Mouse (Mus musculus) large intestine, adult 2 months (tissue): ENCODE measurements around the gene Prkag2. TPM values are rescaled to one million over a fixed set of nuclear protein-coding genes. Genes with fewer than 3 reads are reported as not detected.

Experiments
- DNase-seq: peaks from one replicate; pipeline ENCODE4 v3.0.0-alpha.2; 2012; ENCODE audit warnings: low read depth, low spot score
- WGBS: fragments of 180-500 bp; shearing (Covaris S2); methylation state at CpG from one replicate; pipeline ENCODE4 v1.1.7; 2018; 5-methylcytosine and 5-hydroxymethylcytosine counted together
- polyA plus RNA-seq: library from polyadenylated mRNA; depleted of rRNA; stranded (reverse); fragments of >200 nt; gene quantifications from 2 replicates; pipeline ENCODE4 v1.2.3, GENCODE M21; 2012

Prkag2 gene
- polyA plus RNA-seq, 1 experiment: 21.1 TPM

DNA sequence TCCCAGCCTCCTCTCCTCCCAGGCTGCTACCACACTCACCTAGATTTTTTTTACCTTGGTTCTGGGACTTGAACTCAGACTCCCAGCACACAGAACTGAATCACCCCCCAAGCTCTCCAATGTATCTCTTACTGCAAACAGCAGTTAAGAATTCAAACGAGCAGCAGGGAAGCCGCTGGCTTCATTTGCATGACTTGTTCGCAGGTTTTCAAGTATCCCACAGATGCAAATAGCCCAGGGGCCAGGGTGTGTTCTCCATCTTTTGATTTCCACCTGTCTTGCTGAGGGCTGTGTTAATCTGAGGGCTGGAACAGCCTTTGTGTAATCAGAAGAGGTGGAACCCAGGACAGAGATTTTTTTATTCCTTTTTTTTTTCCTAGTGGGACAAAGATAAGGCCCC, 90.7 kb downstream of the Prkag2 start:
- no peak for DNase-seq
- 82% methylated on average over 3 of the region's 3 CpGs for WGBS

DNA sequence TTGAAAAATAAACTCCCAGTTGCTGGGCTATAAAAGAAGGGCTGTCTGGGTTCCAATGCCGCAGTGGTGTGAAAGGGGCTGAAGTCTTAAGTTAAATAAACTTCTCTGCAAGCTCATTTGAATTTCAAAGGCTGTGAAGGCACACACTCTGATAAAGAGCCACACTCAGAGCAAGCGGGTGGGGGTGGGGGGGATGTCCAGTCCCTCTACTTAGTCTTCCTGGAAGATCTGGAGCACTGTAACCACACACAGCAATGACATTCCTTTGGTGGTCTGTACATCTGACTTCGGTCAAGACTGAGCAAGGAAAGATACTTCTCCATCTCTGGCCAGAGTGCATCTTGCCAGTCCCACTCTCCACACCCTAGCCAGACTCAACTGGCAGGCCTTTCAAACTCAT, 91.5 kb downstream of the Prkag2 start:
- 32% methylated on average over 3 of the region's 3 CpGs for WGBS
- no peak for DNase-seq

DNA sequence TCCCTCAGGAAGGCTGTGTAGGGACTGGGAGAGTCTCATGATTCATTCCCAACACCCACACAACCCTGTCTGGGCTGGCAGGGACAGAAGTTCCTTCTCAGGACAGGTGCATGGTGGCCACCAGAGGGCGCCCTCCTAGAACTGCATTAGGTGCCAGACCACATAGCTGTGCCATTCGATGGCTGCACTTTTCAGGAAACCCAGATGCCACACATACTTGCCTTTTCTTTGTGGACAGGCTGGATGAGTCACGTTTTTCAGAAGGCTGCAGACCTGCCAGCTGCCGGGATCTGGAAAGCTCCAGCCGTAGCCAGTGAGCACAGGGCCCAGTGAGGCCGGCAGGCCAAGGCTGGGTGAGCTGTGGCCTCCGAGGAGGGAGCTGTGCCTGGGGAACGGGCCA, 93.6 kb downstream of the Prkag2 start:
- WGBS: 29% methylated on average over 8 of the region's 8 CpGs
- DNase-seq: peak; percentile 57

DNA sequence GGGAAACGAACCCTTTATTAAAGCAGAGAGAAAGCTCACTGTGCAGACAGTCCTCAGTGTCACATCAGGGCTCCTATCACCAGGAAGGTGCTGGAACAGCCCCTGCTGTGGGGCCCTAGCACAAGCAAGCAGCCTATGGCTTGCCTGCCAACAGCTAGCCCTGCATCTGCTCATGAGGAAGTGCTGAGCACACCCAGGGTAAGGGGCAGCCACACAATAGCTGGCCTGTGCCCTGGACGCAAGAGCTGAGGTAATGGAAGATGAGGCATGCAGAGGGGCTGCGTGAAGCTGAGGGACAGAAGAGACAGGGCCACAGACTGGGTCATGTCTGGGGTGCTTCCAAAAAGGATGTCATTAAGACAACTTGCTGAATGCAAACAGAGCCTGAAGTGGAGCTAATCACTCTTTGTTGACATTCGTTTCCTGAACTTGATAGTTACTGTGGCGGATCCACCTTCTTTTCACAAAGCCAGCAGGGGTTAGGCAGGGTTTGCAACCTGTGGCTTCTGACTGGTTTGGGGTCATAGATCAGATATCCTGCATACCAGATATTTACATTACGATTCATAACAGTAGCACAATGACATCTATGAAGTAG, 94.8 kb downstream of the Prkag2 start:
- 22% methylated on average over 6 of the region's 6 CpGs for WGBS
- DNase-seq: no peak

DNA sequence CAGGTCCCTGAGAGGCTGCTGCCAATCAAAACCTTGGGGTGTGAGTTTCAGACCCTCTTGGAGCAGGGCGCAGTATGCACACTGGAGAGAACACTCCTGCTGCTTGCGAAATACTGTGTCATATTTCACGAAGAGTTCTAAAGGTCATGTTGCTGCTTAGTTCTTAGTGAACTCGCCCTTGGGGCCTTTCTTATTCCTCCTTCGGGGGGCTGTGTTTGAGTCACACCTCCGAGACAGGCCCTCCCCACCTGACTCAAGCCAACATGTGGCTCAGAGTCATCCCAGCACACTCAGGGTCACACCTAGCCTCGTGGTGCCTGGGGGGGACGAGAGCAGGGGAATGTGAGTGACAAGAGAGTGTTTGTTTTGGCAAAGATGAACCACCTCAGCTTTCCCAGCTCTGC, 99.0 kb downstream of the Prkag2 start:
- WGBS: 25% methylated on average over 8 of the region's 8 CpGs
- no peak for DNase-seq

DNA sequence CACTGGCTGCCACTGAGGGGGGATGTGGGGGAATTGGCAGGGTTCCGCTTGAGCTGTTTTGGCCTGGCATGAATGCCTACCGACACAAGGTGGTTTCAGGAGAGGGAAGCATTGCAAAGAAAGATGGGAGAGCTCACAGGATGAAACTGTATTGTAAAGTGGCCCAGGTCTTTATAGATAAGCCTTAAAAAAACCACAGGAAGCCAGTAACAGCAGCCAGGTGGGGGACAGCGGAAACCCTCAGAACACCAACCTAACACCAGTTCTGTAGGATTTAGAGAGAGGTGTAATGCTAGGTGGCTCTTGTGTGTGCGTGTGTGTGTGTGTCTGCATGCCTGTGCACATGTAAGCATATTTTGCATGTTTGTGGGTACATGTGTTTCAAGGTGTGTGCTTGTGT, 101.1 kb downstream of the Prkag2 start:
- DNase-seq: no peak
- 90% methylated on average over 4 of the region's 4 CpGs for WGBS

DNA sequence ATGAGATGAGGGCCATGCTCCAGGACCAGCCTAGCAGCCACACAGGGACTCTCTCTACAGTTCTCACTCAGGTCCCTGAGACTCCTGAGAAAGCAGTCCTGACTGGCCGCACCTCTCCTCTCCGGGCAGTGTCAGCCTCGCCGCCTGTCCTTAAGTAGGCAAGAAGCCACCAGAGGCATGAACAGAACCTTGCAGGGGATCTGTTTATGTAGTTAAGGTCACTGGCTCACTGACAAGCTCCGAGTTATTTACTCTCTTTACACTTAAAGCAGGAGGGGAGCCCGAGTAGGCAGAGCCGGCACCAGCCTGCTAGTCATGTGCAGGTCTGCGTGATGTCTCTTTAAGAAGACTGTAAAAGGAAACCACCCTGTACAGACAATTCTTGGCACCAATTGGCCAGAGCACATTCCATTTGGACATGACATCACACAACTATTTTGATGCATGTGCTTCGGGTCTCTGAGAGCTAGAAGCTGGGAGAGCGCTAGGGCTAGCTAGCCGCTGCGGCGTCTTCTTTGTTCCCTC, 104.8 kb downstream of the Prkag2 start:
- DNase-seq: no peak
- WGBS: 21% methylated on average over 13 of the region's 13 CpGs

DNA sequence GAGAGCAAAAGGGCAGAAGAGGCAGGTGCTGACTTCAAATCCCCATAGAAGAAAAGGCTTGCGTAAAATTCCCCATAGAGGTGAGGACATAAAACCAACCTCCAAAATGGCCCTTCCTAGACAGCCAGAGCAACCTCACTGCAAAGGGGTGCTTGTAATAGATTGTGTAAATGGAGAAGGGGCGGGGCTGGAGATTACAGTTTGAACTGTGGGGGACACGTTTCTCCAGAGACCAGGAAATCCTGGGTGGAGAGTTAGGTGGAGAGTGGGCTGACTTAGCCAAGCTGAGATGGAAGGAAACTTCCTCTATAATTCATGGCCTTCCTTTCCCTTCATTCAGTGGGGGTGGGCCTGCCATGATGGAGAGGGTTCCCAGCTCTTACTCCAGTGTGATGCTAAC, 107.3 kb downstream of the Prkag2 start:
- 68% methylated on average over 3 of the region's 3 CpGs for WGBS

DNA sequence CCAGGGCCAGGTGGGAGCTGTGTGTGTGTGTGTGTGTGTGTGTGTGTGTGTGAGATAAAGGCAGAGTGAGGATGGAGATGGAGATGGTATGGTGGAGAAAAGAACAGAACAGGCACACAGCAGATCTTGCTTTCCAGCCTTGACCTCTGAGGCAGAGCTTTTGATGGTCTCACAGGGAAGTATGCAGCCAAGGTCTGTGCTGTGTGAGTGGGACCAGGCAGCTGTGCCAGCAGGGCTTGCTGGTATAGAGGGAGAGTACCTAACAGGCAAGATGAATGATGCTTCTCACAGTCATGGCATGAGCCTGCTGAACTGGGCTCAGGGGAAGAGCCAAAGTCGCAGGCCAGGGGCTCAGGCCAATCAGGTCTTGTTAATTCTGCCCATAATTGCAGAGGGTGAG, 108.9 kb downstream of the Prkag2 start:
- 85% methylated on average over 1 of the region's 1 CpGs for WGBS
- no peak for DNase-seq

More for the DNA sequence above, 107.3 kb downstream of the Prkag2 start:
- no peak for DNase-seq

DNA sequence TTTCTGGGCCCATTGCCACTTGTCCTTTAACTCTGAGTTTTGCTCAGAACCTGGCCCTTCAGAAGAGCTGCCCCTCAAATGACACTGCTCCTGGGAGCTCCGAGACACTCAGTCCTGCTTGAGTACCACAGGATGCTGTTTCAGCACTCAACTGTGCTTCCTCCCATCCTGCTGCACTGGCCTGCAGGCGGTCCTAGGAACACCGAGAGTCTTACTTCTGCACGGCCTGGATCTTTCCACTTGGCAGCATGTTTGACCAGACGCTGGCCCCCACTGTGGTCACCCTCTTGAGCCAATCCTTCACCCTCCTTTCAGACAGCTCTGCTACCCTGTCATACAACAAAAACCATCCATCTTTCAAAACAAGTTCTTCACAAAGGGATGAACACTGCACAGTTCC, 110.0 kb downstream of the Prkag2 start:
- DNase-seq: no peak
- 88% methylated on average over 5 of the region's 5 CpGs for WGBS

DNA sequence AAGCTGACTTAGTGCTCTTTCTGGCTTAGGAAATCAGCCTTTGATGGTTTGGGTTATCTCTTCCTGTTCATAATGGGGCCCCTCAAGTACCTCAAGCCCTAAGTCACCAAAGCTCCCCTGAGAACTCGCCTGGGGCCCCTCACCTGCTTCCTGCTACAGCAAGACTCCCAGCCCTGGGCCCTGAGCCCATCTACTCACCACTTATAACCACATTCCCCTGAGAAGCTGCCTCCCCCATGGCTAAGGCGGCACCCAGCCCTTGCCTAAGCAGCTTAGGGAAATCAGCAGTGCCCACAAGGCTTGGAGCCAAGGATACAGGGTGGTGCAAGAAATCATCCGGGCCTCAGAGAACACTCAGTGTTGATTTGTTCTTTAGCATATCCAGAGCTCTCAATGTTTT, 110.8 kb downstream of the Prkag2 start:
- DNase-seq: no peak

DNA sequence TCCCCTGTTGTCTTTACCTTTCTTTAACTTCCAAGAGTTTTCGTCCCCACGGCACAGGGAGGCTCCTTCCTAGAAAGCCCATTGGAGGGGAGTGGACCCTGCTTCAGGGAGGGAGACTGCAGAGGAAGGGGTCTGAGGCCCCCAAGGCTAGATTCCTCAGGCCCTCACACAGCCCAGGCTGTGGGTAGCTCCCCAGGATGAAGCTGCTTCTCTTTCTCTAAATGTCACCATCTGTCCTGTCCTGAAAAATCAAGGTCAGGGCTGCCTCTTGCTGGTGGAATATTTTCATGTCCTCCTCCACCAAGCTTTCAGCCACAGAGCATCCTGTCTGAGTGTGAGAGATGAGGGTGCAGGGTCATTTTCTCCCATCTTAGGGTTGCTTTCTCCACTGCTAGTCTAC, 113.5 kb downstream of the Prkag2 start:
- WGBS: 90% methylated on average over 2 of the region's 2 CpGs
- DNase-seq: no peak

More for the DNA sequence above, 110.8 kb downstream of the Prkag2 start:
- WGBS: 46% methylated on average over 3 of the region's 3 CpGs

DNA sequence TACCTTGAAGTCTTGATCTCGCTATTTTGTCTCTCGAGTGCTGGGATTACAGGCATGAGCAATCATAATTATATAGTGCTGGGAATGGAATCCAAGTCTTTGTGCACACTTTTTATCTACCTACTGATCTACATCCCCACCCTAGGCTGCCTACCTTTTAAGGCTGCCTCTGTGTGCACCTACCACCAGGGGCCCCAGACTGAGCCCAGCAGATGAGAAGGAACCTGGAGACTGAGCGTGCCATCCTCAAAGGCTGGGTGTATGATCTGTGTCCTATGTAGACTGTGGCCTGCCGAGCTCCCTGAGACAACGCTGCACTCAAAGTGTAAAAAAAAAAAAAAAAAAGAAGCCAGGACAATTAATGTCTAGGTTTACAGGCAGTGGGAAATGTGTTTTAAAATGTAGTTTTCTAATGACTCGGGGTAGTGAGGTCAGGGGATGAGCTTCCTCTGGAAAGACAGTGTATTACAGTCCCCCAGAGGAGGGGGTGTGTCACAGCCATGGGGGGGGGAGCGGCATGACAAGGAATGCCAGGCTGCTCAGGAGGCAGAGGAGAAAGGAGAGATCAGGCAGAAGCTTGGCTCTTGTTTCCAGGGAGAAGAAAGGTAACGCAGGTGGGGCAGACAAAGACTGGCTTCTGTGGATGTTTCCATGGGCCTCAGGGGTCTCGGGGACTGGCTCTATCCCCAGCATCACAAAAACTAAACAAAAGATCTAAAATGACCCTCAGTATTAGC, 114.1 kb downstream of the Prkag2 start:
- DNase-seq: no peak
- WGBS: 77% methylated on average over 9 of the region's 9 CpGs

DNA sequence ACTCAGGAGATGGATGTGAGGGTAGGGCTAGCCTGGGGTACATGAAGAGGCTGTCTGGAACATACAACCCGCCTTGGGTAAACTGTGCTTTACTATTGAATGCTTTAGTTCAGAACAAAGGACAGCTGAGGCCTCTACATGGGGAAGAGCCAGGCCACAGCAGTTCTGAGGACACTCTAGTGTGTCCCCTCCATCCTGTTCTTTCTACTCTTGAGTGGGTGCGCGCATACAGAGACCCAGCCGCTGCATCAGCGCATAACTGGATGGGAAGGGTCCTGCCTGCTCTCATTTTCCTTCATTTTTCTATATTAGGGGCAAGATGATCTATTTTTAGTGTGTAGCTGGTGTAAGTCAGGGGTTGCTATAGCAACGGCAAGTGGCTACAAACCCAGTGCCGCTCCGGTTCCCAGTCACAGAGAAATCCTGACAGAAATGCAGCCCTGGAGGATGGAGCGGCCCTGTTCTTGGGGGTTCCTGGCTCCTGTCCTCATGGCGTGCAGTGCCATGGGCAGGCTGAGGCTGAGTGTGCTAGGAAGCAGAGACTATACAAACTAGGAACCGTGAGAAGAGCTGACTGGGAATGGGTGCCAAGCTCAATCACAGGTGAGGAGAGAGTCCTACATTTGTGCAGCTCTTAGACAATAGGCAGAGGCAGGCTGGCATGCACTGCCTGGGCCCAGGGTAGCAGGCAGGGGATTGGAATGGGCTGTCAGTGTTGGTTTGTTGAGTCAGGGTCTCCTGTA, 114.8 kb downstream of the Prkag2 start:
- no peak for DNase-seq
- WGBS: 74% methylated on average over 11 of the region's 11 CpGs

DNA sequence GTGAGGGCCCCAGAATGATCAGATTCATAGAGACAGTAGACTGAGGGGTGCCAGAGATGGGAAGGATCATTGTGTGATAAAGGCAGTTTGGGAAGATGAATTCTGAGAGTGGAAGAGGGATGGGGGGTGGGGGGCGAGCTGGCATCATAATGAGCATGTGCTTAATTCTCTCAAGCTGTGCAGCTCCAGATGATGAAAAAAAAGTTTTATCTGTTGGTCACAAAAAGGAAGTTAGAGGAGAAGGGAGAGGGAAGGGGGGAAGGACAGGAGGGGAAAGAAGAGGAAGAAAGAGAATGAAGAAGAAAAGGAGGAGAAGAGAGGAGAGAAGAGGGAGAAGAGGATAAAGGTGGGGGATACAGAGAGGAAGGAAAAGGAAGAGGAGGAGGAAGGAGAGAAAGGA, 116.3 kb downstream of the Prkag2 start:
- no peak for DNase-seq
- WGBS: 84% methylated on average over 1 of the region's 1 CpGs

DNA sequence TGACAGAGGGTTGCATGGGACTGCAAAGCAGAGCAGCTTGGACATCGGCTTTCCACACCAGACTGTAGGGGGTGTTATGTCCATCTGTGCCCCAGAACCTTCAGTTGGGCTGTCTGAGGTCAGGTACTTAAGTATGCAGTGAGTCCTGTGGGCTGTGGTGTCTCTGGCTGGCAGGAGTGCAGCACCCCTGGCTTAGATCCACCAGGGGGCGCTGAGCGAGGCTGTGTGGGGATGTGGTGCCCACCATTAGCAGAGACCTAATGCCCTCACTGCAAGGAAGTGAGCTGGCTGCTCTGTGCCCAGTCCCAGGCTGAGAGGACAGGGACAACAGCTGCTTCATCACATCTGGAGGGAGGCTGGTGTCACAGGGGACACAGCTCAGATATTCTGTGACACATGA, 116.9 kb downstream of the Prkag2 start:
- WGBS: 19% methylated on average over 3 of the region's 3 CpGs
- DNase-seq: no peak

DNA sequence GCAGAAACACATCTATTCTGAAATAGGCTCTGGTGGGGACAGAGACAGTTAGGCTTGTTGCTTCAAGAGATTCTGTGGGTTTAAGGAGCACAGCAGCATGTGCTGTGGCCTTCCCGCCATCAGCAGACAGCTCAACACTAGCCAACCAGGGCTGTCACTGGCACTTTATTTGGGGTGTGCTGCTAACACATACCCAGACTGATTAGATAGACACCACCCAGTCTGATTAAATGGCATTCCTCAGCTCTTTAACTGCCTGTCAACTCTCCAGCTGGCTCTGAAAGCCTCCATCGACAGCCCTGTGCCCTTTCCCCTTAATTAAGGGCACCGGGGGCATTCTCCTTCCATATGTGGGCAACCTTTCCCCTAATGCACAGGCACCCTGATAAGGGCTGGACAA, 118.2 kb downstream of the Prkag2 start:
- 49% methylated on average over 3 of the region's 3 CpGs for WGBS
- no peak for DNase-seq

DNA sequence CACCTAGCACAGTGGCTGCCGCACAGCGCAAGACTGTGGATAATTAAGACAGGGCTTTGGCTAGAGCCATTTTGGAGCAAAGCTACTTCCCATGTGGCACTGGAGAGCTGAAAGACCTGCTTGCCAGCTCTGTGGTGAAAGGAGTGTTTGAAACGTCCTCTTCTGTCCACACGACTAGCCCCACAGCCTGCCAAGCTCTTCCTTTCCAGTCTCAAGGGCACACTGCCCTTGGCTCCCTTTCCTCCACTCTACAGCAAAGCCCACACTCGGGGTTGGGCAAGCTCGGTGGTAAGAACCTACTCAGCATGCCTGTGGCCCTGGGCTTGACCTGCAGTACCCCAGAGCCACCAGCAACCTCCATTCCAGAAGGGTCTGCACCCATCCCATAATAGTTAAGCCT, 118.7 kb downstream of the Prkag2 start:
- 76% methylated on average over 6 of the region's 6 CpGs for WGBS
- DNase-seq: no peak

DNA sequence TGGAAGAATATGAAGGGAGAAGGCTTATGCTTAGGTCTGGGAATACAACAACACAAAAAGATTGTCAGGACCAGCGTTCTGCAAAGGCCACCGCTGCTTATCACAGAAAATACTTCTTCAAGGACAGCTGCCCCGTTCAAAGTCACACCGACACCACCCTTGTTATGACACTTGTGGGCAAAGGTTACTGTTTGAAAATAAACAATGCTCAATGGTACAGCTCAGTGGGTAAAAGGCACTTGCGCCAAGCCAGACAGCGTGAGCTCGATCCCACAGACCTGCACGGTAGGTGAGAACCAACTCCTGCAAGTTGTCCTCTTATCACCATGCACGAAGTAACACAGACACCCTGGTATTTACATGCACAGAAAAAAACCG, 120.5 kb downstream of the Prkag2 start:
- no peak for DNase-seq
- WGBS: 32% methylated on average over 10 of the region's 10 CpGs

DNA sequence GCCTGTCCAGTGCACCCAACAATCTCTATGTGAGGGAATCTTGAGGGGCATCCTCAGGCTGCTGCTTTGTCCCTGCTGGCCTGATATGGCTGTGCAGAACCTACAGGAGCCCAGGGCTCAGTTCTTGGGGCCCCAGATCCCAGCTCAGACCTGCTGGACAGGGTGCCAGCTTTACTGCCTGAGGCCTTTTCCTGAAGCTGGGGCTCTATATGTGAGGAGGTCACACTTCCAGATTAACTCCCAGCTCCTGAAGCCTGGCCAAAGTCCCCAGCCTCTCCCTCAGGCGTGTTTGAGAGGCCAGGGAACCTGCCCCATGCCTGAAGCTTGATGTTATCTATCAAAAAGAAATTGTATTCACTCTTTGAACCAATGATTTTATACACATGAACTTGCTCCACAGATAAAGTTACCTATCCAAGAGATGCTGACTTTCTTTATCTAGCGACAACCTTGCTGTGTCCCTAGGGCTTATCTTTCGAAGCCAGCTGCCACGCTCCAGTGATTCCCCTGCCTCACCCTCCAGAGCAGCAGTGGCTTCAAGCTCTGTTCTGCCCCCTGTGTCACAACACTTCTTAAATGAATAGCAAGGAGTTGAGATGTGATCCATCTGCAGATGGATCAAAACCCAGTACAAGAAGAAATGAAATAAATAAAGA, 121.0 kb downstream of the Prkag2 start:
- WGBS: 31% methylated on average over 4 of the region's 4 CpGs
- no peak for DNase-seq
